Mouse (Mus musculus): Measurements from ENCODE around the gene Emcn. TPM values are rescaled to one million over a fixed set of nuclear protein-coding genes. Genes with fewer than 3 reads are reported as not detected.

Gene Emcn
- polyA plus RNA-seq, 1 experiment from 2014 or later = 9.0 TPM

- H3K4me3 ChIP-seq = no peak overlapping the region
- no peaks in the 10 kb centered on the region for H3K36me3 ChIP-seq
- H3K27me3 ChIP-seq = no peaks in the 10 kb centered on the region
- H3K4me2 ChIP-seq (replicated peaks) = no peak overlapping the region
- H3K4me1 ChIP-seq = no peaks in the 10 kb centered on the region
- H3K9me3 ChIP-seq = no peaks in the 10 kb centered on the region
- 87% methylated on average over 4 of the region's 4 CpGs for WGBS
- ATAC-seq (replicated peaks) = no peak
- H3K9ac ChIP-seq (replicated peaks) = no peak overlapping the region
- no peak overlapping the region for H3K27ac ChIP-seq (replicated peaks)
Measured at GRCm38 (mm10) chr3:137330950-137331349, 9.9 kb upstream of the Emcn start.

DNA sequence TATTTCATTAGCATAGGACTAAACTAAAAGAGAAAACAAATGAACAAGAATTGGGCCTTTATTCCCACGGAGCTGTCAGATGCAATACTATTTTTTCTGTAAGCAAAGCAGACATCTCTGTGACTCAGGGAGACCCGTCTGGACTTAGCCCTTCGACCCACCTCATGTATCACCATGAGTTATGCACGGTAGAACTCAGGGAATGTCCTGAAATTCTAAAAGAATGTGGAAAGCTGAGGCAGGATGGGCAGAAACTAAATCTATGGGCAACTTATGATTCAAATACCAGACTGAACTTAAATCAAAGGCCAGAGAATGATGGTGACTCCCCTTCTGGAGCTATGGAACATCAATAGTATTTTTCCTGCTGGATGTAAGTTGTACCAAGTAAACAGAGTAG is 8.3 kb upstream of the Emcn start:
- H3K4me3 ChIP-seq = no peak overlapping the region
- H3K9me3 ChIP-seq = no peaks in the 10 kb centered on the region
- no peak overlapping the region for H3K9ac ChIP-seq (replicated peaks)
- no peaks in the 10 kb centered on the region for H3K4me1 ChIP-seq
- H3K4me2 ChIP-seq (replicated peaks) = no peak overlapping the region
- 85% methylated on average over 4 of the region's 4 CpGs for WGBS
- H3K27me3 ChIP-seq = no peaks in the 10 kb centered on the region
- H3K27ac ChIP-seq (replicated peaks) = no peak overlapping the region
- H3K36me3 ChIP-seq = no peaks in the 10 kb centered on the region
- no peak for ATAC-seq (replicated peaks)

- Histone ChIP-seq H3K27me3 (no peaks in the 10 kb centered on the region), H3K27ac (replicated peaks) (no peak overlapping the region), H3K4me2 (replicated peaks) (no peak overlapping the region), H3K9ac (replicated peaks) (no peak overlapping the region), H3K4me3 (no peak overlapping the region), H3K9me3 (no peaks in the 10 kb centered on the region), H3K36me3 (no peaks in the 10 kb centered on the region), H3K4me1 (no peaks in the 10 kb centered on the region)
- 90% methylated on average over 4 of the region's 4 CpGs for WGBS
- ATAC-seq (replicated peaks) = no peak
Measured at GRCm38 (mm10) chr3:137335957-137336356, 4.9 kb upstream of the Emcn start.

- Histone ChIP-seq H3K27ac (replicated peaks) (no peak overlapping the region), H3K36me3 (no peaks in the 10 kb centered on the region), H3K9ac (replicated peaks) (no peak overlapping the region), H3K27me3 (no peaks in the 10 kb centered on the region), H3K4me3 (no peak overlapping the region), H3K4me2 (replicated peaks) (no peak overlapping the region), H3K4me1 (no peaks in the 10 kb centered on the region), H3K9me3 (no peaks in the 10 kb centered on the region)
- ATAC-seq (replicated peaks) = no peak
- WGBS = 87% methylated on average over 5 of the region's 5 CpGs
Measured at GRCm38 (mm10) chr3:137343446-137343845, 2.6 kb downstream of the Emcn start.

DNA sequence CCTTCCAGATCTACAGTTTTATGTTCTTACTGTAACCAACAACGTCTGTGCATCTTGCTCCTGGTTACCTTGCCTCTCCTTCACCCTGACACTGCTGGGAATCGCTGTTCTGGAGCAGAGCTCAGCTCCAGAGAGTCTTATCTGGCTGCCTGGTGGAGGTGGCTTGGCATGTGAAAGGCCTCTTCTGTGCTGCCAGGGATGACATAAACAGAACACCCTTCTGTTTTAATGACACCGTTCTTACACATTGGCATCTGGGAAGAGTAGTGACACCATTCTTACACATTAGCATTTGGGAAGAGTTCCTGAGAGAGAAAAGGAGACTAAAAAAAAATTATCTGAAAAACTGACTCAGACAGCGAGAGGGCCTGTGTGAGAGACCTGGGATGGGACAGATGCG is 11.0 kb downstream of the Emcn start:
- WGBS = 74% methylated on average over 5 of the region's 5 CpGs
- Histone ChIP-seq H3K4me2 (replicated peaks) (no peak overlapping the region), H3K4me3 (no peak overlapping the region), H3K9ac (replicated peaks) (no peak overlapping the region), H3K27ac (replicated peaks) (no peak overlapping the region), H3K4me1 (no peaks in the 10 kb centered on the region), H3K9me3 (no peaks in the 10 kb centered on the region), H3K27me3 (no peaks in the 10 kb centered on the region), H3K36me3 (no peaks in the 10 kb centered on the region)
- ATAC-seq (replicated peaks) = no peak

- no peak for ATAC-seq (replicated peaks)
- H3K27me3 ChIP-seq = no peaks in the 10 kb centered on the region
- no peaks in the 10 kb centered on the region for H3K4me1 ChIP-seq
- WGBS = 36% methylated on average over 4 of the region's 4 CpGs
- H3K9me3 ChIP-seq = no peaks in the 10 kb centered on the region
- no peak overlapping the region for H3K27ac ChIP-seq (replicated peaks)
- no peaks in the 10 kb centered on the region for H3K36me3 ChIP-seq
- H3K4me2 ChIP-seq (replicated peaks) = no peak overlapping the region
- no peak overlapping the region for H3K4me3 ChIP-seq
- no peak overlapping the region for H3K9ac ChIP-seq (replicated peaks)
Measured at GRCm38 (mm10) chr3:137356697-137357096, 15.8 kb downstream of the Emcn start.

GRCm38 (mm10) chr3:137367123-137367825 is 26.4 kb downstream of the Emcn start:
- Histone ChIP-seq H3K27ac (replicated peaks) (no peak overlapping the region), H3K4me2 (replicated peaks) (no peak overlapping the region), H3K9me3 (no peaks in the 10 kb centered on the region), H3K4me1 (peaks cover 9% of the 10 kb centered on the region; the same call in 1 of the 2 replicates), H3K4me3 (no peak overlapping the region), H3K9ac (replicated peaks) (no peak overlapping the region), H3K27me3 (no peaks in the 10 kb centered on the region), H3K36me3 (no peaks in the 10 kb centered on the region)
- peak; percentile 38; the same call in 1 of the 2 replicates for ATAC-seq (replicated peaks)
- whole genome bisulfite sequencing = 89% methylated on average over 6 of the region's 6 CpGs

- Histone ChIP-seq H3K27me3 (no peaks in the 10 kb centered on the region), H3K27ac (replicated peaks) (0 out of 2 replicates have a peak overlapping the region, but pooled peaks have one; percentile 42), H3K4me3 (no peak overlapping the region), H3K4me1 (peaks cover 9% of the 10 kb centered on the region; the same call in 1 of the 2 replicates), H3K9ac (replicated peaks) (no peak overlapping the region), H3K4me2 (replicated peaks) (no peak overlapping the region), H3K9me3 (no peaks in the 10 kb centered on the region), H3K36me3 (no peaks in the 10 kb centered on the region)
- WGBS = 39% methylated on average over 3 of the region's 3 CpGs
- peak; percentile 83 for ATAC-seq (replicated peaks)
Measured at GRCm38 (mm10) chr3:137367826-137368325, 27.0 kb downstream of the Emcn start.

- no peak overlapping the region for H3K4me2 ChIP-seq (replicated peaks)
- no peaks in the 10 kb centered on the region for H3K36me3 ChIP-seq
- no peaks in the 10 kb centered on the region for H3K27me3 ChIP-seq
- no peak for ATAC-seq (replicated peaks)
- H3K9ac ChIP-seq (replicated peaks) = no peak overlapping the region
- no peak overlapping the region for H3K4me3 ChIP-seq
- H3K9me3 ChIP-seq = no peaks in the 10 kb centered on the region
- WGBS = 83% methylated on average over 4 of the region's 4 CpGs
- H3K4me1 ChIP-seq = peaks cover 3% of the 10 kb centered on the region; the same call in 1 of the 2 replicates
- no peak overlapping the region for H3K27ac ChIP-seq (replicated peaks)
Measured at GRCm38 (mm10) chr3:137372854-137373253, 32.0 kb downstream of the Emcn start.

DNA sequence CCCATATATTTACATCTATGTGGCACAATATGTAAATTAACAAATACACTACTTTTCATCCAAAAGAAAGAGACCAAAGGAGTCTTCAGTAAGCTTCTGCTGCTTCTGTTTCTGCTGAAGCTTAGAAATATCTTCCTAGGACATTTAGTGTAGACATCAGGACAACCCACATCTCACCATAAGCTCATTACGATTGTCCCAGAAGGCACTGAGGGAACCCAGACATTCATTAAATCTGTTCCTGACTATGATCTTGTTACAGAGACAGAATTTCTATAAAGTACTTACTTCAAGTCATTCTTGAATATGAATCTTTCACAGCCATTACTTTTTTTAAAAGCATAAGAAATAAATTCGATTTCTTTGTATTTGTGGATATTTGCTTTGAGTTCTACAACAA is 41.4 kb downstream of the Emcn start:
- H3K4me2 ChIP-seq (replicated peaks) = no peak overlapping the region
- H3K4me3 ChIP-seq = no peak overlapping the region
- no peaks in the 10 kb centered on the region for H3K27me3 ChIP-seq
- no peak overlapping the region for H3K9ac ChIP-seq (replicated peaks)
- no peaks in the 10 kb centered on the region for H3K9me3 ChIP-seq
- no peaks in the 10 kb centered on the region for H3K36me3 ChIP-seq
- no peaks in the 10 kb centered on the region for H3K4me1 ChIP-seq
- H3K27ac ChIP-seq (replicated peaks) = no peak overlapping the region
- WGBS = 87% methylated on average over 2 of the region's 2 CpGs
- ATAC-seq (replicated peaks) = no peak

DNA sequence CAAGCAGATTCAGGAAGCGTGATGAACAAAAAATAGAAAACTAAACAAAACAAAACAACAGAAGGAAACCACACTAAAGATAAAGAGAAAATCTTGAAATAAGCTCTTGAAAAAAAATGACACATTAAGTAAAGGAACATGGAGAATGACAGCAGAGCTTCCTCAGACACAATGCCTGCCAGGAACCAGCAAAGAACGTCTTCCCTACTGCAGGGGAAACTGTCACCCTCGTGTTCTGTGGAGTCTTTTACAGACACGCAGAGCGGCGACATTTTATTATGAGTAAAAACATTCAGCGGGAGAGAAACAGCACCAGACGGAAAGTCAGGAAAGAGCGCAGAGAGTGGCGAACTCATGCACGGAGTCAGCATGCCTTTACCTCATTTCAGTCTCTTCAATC is 54.7 kb downstream of the Emcn start:
- no peak for ATAC-seq (replicated peaks)
- Histone ChIP-seq H3K36me3 (no peaks in the 10 kb centered on the region), H3K27me3 (no peaks in the 10 kb centered on the region), H3K9me3 (no peaks in the 10 kb centered on the region), H3K4me3 (no peak overlapping the region), H3K4me1 (no peaks in the 10 kb centered on the region), H3K4me2 (replicated peaks) (no peak overlapping the region), H3K27ac (replicated peaks) (no peak overlapping the region), H3K9ac (replicated peaks) (no peak overlapping the region)
- WGBS = 73% methylated on average over 11 of the region's 11 CpGs

- peak; percentile 88 for ATAC-seq (replicated peaks)
Measured at GRCm38 (mm10) chr3:137415451-137416086, 74.7 kb downstream of the Emcn start.

More at GRCm38 (mm10) chr3:137415451-137416086, 74.7 kb downstream of the Emcn start:
- peaks cover 10% of the 10 kb centered on the region for H3K4me1 ChIP-seq
- no peak overlapping the region for H3K4me3 ChIP-seq
- WGBS = 37% methylated on average over 5 of the region's 5 CpGs
- H3K9me3 ChIP-seq = no peaks in the 10 kb centered on the region
- no peaks in the 10 kb centered on the region for H3K36me3 ChIP-seq
- H3K27ac ChIP-seq (replicated peaks) = peak overlapping the region; percentile 34; the same call in 1 of the 2 replicates
- no peaks in the 10 kb centered on the region for H3K27me3 ChIP-seq
- H3K9ac ChIP-seq (replicated peaks) = no peak overlapping the region
- H3K4me2 ChIP-seq (replicated peaks) = no peak overlapping the region

Measured in forebrain, embryonic 15.5 days (tissue).